Mouse (Mus musculus) midbrain, embryonic 13.5 days (tissue): ENCODE data around the gene 1700029H14Rik. TPM values are rescaled to one million over a fixed set of nuclear protein-coding genes. Genes with fewer than 3 reads are reported as not detected.

Experiments used
- ATAC-seq: fragments of 200-750 bp; cut with Nextera tagmentation; 2 replicates; pipeline ENCODE4 v1.8.0; 2017; ENCODE audit warnings: mild to moderate bottlenecking, moderate TSS enrichment, moderate library complexity
- H3K27ac ChIP-seq: fragments of 300-500 bp; sonication (generic); 2 replicates; pipeline ENCODE4 v1.5.1; 2015; ENCODE audit warnings: inconsistent platforms, mild to moderate bottlenecking, moderate library complexity
- H3K27me3 ChIP-seq: fragments of 300-500 bp; sonication (generic); 2 replicates; pipeline ENCODE4 v1.6.1; 2015; ENCODE audit warnings: mild to moderate bottlenecking, inconsistent platforms
- H3K36me3 ChIP-seq: fragments of 300-500 bp; sonication (generic); 2 replicates; pipeline ENCODE4 v1.6.1; 2015; ENCODE audit warnings: mild to moderate bottlenecking, inconsistent platforms
- H3K4me1 ChIP-seq: fragments of 300-500 bp; sonication (generic); replicated peaks from 2 replicates; pipeline ENCODE4 v1.6.1; 2015; ENCODE audit warnings: inconsistent platforms
- H3K4me2 ChIP-seq: fragments of 300-500 bp; sonication (generic); replicated peaks from 2 replicates; pipeline ENCODE4 v1.6.1; 2015; ENCODE audit warnings: moderate library complexity, mild to moderate bottlenecking, inconsistent platforms
- H3K4me3 ChIP-seq: fragments of 300-500 bp; sonication (generic); replicated peaks from 2 replicates; pipeline ENCODE4 v1.5.1; 2015; ENCODE audit warnings: mild to moderate bottlenecking, inconsistent platforms
- H3K9ac ChIP-seq: fragments of 300-500 bp; sonication (generic); replicated peaks from 2 replicates; pipeline ENCODE4 v1.6.1; 2015; ENCODE audit warnings: mild to moderate bottlenecking, inconsistent platforms
- H3K9me3 ChIP-seq: fragments of 300-500 bp; sonication (generic); 2 replicates; pipeline ENCODE4 v1.6.1; 2016; ENCODE audit warnings: mild to moderate bottlenecking, inconsistent platforms
- WGBS: fragments of 180-500 bp; shearing (Covaris S2); methylation state at CpG from one replicate; pipeline ENCODE4 v1.1.7; 2015; 5-methylcytosine and 5-hydroxymethylcytosine counted together
- polyA plus RNA-seq: library from polyadenylated mRNA; unstranded; fragments of >200 nt; fragmentation: Nextera tagmentation; extraction: Ambion mirVana; gene quantifications from 2 replicates; pipeline ENCODE4 v1.2.1, GENCODE M21; 2015

1700029H14Rik gene
- polyA plus RNA-seq, 1 experiment from 2014 or later, result not detected

- 90% methylated on average over 5 of the region's 5 CpGs for WGBS
- ATAC-seq, result no peak
- Histone ChIP-seq H3K4me1 (no peaks in the 10 kb centered on the region), H3K4me3 (no peak overlapping the region), H3K4me2 (no peak overlapping the region), H3K9ac (no peak overlapping the region), H3K9me3 (no peaks in the 10 kb centered on the region), H3K27me3 (no peaks in the 10 kb centered on the region), H3K36me3 (no peaks in the 10 kb centered on the region), H3K27ac (no peak overlapping the region)
Measured at GRCm38 (mm10) chr8:13516728-13517127, 45.5 kb downstream of the 1700029H14Rik start.

GRCm38 (mm10) chr8:13516011-13516442, 46.2 kb downstream of the 1700029H14Rik start:
- Histone ChIP-seq H3K9ac (no peak overlapping the region), H3K9me3 (no peaks in the 10 kb centered on the region), H3K27me3 (no peaks in the 10 kb centered on the region), H3K4me2 (no peak overlapping the region), H3K27ac (no peak overlapping the region), H3K4me3 (no peak overlapping the region), H3K36me3 (no peaks in the 10 kb centered on the region), H3K4me1 (no peaks in the 10 kb centered on the region)
- ATAC-seq, result no peak
- 88% methylated on average over 7 of the region's 7 CpGs for WGBS

- Histone ChIP-seq H3K9me3 (no peaks in the 10 kb centered on the region), H3K4me3 (no peak overlapping the region), H3K4me2 (no peak overlapping the region), H3K27ac (no peak overlapping the region), H3K36me3 (no peaks in the 10 kb centered on the region), H3K4me1 (no peaks in the 10 kb centered on the region), H3K27me3 (no peaks in the 10 kb centered on the region), H3K9ac (no peak overlapping the region)
- WGBS, result 82% methylated on average over 5 of the region's 5 CpGs
- no peak for ATAC-seq
Measured at GRCm38 (mm10) chr8:13513556-13514370, 48.5 kb downstream of the 1700029H14Rik start.

GRCm38 (mm10) chr8:13512677-13513076, 49.6 kb downstream of the 1700029H14Rik start:
- no peak overlapping the region for H3K27ac ChIP-seq
- H3K9me3 ChIP-seq, result no peaks in the 10 kb centered on the region
- H3K9ac ChIP-seq, result no peak overlapping the region
- no peaks in the 10 kb centered on the region for H3K27me3 ChIP-seq
- 87% methylated on average over 6 of the region's 6 CpGs for WGBS
- no peaks in the 10 kb centered on the region for H3K4me1 ChIP-seq
- H3K4me2 ChIP-seq, result no peak overlapping the region
- ATAC-seq, result no peak
- no peak overlapping the region for H3K4me3 ChIP-seq
- no peaks in the 10 kb centered on the region for H3K36me3 ChIP-seq

GRCm38 (mm10) chr8:13512016-13512415, 50.2 kb downstream of the 1700029H14Rik start:
- Histone ChIP-seq H3K36me3 (no peaks in the 10 kb centered on the region), H3K4me3 (no peak overlapping the region), H3K4me1 (no peaks in the 10 kb centered on the region), H3K9ac (no peak overlapping the region), H3K9me3 (no peaks in the 10 kb centered on the region), H3K27ac (no peak overlapping the region), H3K4me2 (no peak overlapping the region), H3K27me3 (no peaks in the 10 kb centered on the region)
- WGBS, result 72% methylated on average over 5 of the region's 5 CpGs
- no peak for ATAC-seq

- ATAC-seq, result no peak
- Histone ChIP-seq H3K27me3 (no peaks in the 10 kb centered on the region), H3K9me3 (no peaks in the 10 kb centered on the region), H3K4me1 (no peaks in the 10 kb centered on the region), H3K27ac (no peak overlapping the region), H3K9ac (no peak overlapping the region), H3K36me3 (no peaks in the 10 kb centered on the region), H3K4me3 (no peak overlapping the region), H3K4me2 (no peak overlapping the region)
- WGBS, result 89% methylated on average over 3 of the region's 3 CpGs
Measured at GRCm38 (mm10) chr8:13507284-13507937, 54.9 kb downstream of the 1700029H14Rik start.

GRCm38 (mm10) chr8:13506849-13507248, 55.4 kb downstream of the 1700029H14Rik start:
- no peaks in the 10 kb centered on the region for H3K4me1 ChIP-seq
- 52% methylated on average over 4 of the region's 4 CpGs for WGBS

GRCm38 (mm10) chr8:13504894-13505674, 57.2 kb downstream of the 1700029H14Rik start:
- no peak overlapping the region for H3K9ac ChIP-seq
- no peaks in the 10 kb centered on the region for H3K27me3 ChIP-seq
- H3K36me3 ChIP-seq, result no peaks in the 10 kb centered on the region
- no peak for ATAC-seq
- H3K27ac ChIP-seq, result no peak overlapping the region
- H3K4me1 ChIP-seq, result no peaks in the 10 kb centered on the region
- H3K4me2 ChIP-seq, result no peak overlapping the region
- no peak overlapping the region for H3K4me3 ChIP-seq
- no peaks in the 10 kb centered on the region for H3K9me3 ChIP-seq

More at GRCm38 (mm10) chr8:13506849-13507248, 55.4 kb downstream of the 1700029H14Rik start:
- Histone ChIP-seq H3K4me3 (no peak overlapping the region), H3K9me3 (no peaks in the 10 kb centered on the region), H3K36me3 (no peaks in the 10 kb centered on the region), H3K27me3 (no peaks in the 10 kb centered on the region), H3K27ac (no peak overlapping the region), H3K4me2 (no peak overlapping the region), H3K9ac (no peak overlapping the region)
- no peak for ATAC-seq

GRCm38 (mm10) chr8:13503936-13504606, 58.2 kb downstream of the 1700029H14Rik start:
- 89% methylated on average over 8 of the region's 8 CpGs for WGBS
- H3K4me3 ChIP-seq, result no peak overlapping the region

GRCm38 (mm10) chr8:13501221-13501620, 61.0 kb downstream of the 1700029H14Rik start:
- ATAC-seq, result no peak
- Histone ChIP-seq H3K27ac (no peak overlapping the region), H3K4me2 (no peak overlapping the region), H3K36me3 (no peaks in the 10 kb centered on the region), H3K9me3 (no peaks in the 10 kb centered on the region), H3K4me3 (no peak overlapping the region), H3K4me1 (no peaks in the 10 kb centered on the region), H3K9ac (no peak overlapping the region), H3K27me3 (no peaks in the 10 kb centered on the region)
- WGBS, result 88% methylated on average over 3 of the region's 3 CpGs

More at GRCm38 (mm10) chr8:13503936-13504606, 58.2 kb downstream of the 1700029H14Rik start:
- no peak overlapping the region for H3K9ac ChIP-seq
- no peaks in the 10 kb centered on the region for H3K36me3 ChIP-seq
- no peaks in the 10 kb centered on the region for H3K9me3 ChIP-seq
- no peaks in the 10 kb centered on the region for H3K4me1 ChIP-seq
- H3K27ac ChIP-seq, result no peak overlapping the region
- ATAC-seq, result no peak
- no peaks in the 10 kb centered on the region for H3K27me3 ChIP-seq
- H3K4me2 ChIP-seq, result no peak overlapping the region
